Mouse (Mus musculus) left cerebral cortex, postnatal 4 days (tissue): ENCODE measurements at regions not wholly inside any gene's neighbourhood (a gene's known extent, or its start where the extent isn't known, plus 50 kb on each side); places are given as distances from the start of the nearest gene placed in this dataset.
"Not testable (repeated sequence)": the region's sequence is repeated elsewhere in the genome, so short reads cannot be mapped to it uniquely, and the experiment has no call there.

ENCODE experiments used
- DNase-seq: peaks from one replicate; pipeline ENCODE4 v3.0.0-alpha.2; 2022
- intact Hi-C: fragments of 180-260 bp; cut with DNase I; formaldehyde crosslinking; loops from one replicate; pipeline ENCODE4 v1.15.1; 2025

GRCm38 (mm10) chr1:81624141-81624540, 547.4 kb downstream of the Nyap2 start:
- DNase-seq = no peak
- intact Hi-C loops = no loop called here

DNA sequence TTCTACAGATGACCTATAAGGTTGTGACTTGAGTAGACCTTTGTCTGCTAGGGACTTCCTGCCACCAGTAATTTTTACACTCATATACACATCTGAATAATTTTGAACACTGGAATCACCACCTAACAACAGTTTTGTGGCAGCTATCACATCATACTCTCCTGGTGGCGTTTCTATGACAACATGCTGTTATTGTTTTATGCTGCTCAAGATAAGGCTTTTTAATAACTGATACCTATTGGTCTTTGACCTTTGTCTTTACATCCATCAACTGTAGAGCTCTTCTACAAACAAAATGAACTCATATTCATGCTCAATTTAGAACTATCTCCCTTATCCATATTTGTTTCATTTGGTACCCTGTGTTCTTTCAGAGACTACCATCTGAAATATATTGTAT, 556.0 kb downstream of the Nyap2 start:
- DNase-seq = no peak
- intact Hi-C loops = no loop called here

- no peak for DNase-seq
- intact Hi-C loops = no loop called here
These were observed 560.6 kb downstream of the Nyap2 start for GRCm38 (mm10) chr1:81637357-81637756.

DNA sequence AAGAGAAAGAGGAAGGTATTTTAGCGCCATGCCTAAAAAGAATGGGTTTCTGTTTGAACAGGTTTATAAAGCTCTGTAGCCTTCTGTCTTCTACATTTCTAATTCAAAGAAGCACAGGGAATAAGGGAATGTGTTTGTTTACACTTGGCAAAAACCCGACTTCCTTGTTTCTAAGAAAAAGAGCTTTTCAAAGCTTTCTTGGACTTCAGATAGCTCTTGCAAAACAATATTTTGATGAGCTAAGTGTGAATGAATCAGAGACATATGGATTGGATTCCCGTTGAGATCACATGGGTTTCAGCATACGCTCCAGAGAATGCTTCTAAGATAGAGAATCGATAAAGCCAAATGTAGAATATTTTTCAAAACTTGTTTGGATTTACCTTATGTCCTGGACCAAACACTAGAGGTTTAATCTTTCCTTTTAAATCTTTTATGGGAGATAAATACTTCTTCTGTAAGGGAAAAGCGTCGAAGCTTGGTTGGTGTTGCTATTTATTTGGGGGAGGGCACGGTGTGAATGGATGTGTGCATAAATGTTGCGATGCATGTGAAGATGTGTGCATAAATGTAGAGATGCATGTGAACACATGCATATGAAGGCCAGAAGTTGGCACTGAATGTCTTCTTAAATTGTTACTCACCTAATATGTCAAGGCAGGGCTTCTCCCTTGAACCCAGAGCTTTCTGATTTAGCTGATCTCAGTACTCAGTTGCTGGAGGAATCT, 576.4 kb downstream of the Nyap2 start:
- DNase-seq = no peak
- intact Hi-C loops = no loop called here

GRCm38 (mm10) chr1:81661245-81661644, 571.7 kb upstream of the Gm9747 start:
- DNase-seq = no peak
- intact Hi-C loops = no loop called here

- intact Hi-C loops = no loop called here
- DNase-seq = no peak
These were observed 561.8 kb upstream of the Gm9747 start for GRCm38 (mm10) chr1:81671142-81671541.

DNA sequence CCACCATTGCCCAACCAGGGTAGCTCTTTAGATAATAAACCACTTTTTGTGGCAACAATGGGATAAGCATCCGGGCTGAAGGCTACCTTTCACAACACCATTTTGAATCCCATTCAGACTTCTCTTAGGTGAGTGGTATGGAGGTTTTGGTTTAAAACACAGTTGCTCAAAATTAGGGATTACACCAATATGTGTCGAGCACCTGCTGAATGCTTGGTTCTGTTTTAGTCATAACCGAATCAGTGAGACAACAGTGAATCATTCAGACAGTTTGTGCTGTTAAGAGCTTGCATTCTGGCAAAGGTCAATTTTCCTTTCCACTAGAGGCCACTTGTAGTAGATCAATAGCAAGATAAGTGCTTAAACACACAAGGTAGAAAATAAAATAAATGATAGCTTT, 561.2 kb upstream of the Gm9747 start:
- intact Hi-C loops = no loop called here
- DNase-seq = no peak

GRCm38 (mm10) chr1:81675576-81676342, 557.2 kb upstream of the Gm9747 start:
- intact Hi-C loops = no loop called here

GRCm38 (mm10) chr1:81677768-81678400, 555.0 kb upstream of the Gm9747 start:
- intact Hi-C loops = no loop called here
- no peak for DNase-seq

More at GRCm38 (mm10) chr1:81675576-81676342, 557.2 kb upstream of the Gm9747 start:
- no peak for DNase-seq

GRCm38 (mm10) chr1:81696129-81696528, 536.8 kb upstream of the Gm9747 start:
- DNase-seq = no peak
- intact Hi-C loops = no loop called here

DNA sequence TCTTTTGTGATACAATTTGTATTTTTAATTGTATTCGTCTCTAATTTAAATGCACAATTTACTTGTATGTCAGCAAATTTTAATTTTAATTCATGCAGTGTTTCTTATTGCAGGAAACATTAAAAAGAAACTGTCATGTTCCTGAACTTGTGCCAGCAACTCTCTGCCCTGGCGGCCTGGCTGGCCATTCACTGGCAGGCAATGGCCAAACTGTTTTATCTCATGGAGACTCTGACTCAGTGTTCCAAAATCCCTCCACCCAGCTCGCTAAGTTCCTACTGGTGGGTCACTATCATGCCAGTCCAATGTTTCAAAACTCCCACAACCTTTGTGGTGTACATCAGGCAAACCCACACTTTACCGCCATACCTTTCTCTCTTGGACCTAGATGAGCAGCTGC, 523.7 kb upstream of the Gm9747 start:
- peak; percentile 21 for DNase-seq
- intact Hi-C loops = no loop called here

- intact Hi-C loops = no loop called here
These were observed 515.8 kb upstream of the Gm9747 start for GRCm38 (mm10) chr1:81717091-81717490.

DNA sequence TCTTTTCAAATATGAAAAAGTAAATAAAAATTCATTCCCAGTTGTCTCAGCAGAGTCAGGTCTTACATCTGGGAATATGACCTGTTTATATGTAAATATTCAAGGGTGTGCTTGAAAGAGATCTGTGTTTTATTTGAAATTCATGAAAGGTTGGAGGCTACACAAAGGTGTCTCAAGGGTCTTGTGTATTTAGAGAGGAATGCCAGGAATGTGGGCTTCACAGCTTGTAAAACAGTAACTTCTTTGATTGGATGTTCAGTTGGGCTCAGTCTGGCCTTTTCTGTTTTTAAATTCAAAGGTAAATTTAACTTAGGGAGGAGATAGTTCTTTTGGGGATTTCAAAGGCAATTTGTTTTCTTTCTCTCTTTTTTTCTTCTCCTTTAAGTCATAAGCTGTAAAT, 514.7 kb upstream of the Gm9747 start:
- intact Hi-C loops = no loop called here
- DNase-seq = no peak

More at GRCm38 (mm10) chr1:81717091-81717490, 515.8 kb upstream of the Gm9747 start:
- DNase-seq = no peak

- no peak for DNase-seq
- intact Hi-C loops = no loop called here
These were observed 508.1 kb upstream of the Gm9747 start for GRCm38 (mm10) chr1:81724859-81725258.

- intact Hi-C loops = no loop called here
- DNase-seq = no peak
These were observed 506.4 kb upstream of the Gm9747 start for GRCm38 (mm10) chr1:81726268-81727132.

DNA sequence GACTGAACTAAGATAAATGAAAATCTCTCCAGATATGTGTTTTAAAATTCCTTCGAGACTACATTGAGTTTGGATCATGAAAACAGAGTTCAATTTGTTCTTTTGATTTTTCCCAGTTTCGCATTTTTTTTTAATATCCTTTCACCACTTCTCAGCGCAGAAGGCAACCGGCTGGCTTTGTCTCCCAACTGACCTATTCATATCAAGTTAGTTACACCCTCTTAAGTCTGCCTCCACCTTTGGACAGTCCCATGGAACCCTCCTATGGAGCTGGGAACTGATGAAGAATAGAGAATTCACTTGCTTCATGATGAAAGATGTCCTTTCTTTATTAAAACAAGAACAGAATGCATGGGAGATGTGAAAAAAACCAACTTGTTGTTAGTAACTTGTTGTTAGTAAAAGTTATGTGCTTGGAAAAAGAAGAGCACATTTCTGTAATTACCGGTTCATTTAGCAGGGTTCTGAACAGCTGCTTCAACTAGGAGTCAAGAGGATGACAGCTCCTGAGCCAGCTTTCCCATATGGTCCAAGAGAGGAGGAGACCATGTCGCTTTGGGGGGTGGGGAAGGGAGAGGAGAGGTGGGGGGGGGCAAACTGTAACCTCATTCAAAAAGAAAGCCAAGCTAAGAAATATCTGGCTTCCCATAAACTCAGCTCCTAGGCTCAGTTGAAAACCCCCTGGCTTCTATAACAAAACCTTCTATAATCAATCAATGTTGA, 495.6 kb upstream of the Gm9747 start:
- DNase-seq = peak; percentile 57
- intact Hi-C loops = no loop called here

- intact Hi-C loops = no loop called here
These were observed 494.5 kb upstream of the Gm9747 start for GRCm38 (mm10) chr1:81738384-81738783.

DNA sequence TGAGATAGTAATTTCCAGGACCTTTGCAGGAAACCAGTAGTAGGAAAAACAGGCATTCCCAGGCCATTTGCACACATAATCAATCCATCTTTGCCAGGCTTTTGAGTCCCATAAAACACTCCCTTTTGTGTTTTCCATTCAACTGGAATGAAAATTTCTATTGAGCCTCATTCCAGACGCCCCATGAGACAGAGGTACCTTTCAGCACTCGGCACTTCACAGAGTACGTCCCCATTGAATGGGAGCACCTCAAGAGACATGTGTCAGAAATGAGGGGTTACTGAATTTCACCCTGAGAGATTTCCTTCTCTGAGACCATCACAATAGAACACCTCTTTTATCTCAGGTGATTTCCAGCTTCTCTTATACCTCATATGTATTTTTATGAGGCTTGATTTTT, 493.5 kb upstream of the Gm9747 start:
- intact Hi-C loops = no loop called here
- DNase-seq = no peak

More at GRCm38 (mm10) chr1:81738384-81738783, 494.5 kb upstream of the Gm9747 start:
- DNase-seq = no peak

DNA sequence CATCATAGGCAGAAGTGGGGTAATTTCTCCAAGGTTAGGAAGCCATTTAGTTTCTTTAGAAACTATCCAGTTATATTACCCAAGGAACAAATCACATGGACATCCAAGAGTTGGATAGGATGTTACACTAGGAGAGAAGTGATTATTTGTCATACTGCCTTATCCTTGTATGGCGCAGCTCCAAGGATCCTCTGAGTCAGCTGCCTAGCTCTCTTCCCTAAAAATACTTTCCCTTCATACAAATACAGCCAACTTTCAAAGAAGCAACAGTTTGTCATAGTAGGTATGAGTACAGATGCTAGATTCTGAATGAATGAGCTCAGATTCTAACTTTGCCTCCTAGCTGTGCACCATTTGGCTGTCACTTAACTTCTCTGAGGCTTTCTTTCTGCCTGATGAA, 492.9 kb upstream of the Gm9747 start:
- intact Hi-C loops = no loop called here
- no peak for DNase-seq

DNA sequence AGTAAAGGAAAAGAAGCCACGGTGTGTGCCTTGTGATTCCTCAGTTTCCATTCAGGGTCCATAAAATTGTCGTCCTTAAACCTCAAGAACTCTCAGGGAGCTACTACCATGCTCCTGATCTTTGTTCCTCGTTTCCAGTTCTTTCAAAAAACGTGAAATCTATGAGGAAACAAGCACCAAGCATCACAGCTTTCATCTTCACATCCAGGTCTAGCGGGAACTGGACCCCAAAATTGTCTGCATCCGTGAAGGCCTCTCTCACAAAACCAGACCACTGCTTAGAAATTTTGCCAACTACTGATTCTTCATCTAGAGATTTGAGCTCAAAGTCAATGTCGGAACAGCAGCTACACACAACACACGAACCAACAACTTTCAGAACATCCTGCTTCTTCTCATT, 491.0 kb upstream of the Gm9747 start:
- DNase-seq, intact Hi-C loops: not testable (repeated sequence)
